In the genomic region with DNA sequence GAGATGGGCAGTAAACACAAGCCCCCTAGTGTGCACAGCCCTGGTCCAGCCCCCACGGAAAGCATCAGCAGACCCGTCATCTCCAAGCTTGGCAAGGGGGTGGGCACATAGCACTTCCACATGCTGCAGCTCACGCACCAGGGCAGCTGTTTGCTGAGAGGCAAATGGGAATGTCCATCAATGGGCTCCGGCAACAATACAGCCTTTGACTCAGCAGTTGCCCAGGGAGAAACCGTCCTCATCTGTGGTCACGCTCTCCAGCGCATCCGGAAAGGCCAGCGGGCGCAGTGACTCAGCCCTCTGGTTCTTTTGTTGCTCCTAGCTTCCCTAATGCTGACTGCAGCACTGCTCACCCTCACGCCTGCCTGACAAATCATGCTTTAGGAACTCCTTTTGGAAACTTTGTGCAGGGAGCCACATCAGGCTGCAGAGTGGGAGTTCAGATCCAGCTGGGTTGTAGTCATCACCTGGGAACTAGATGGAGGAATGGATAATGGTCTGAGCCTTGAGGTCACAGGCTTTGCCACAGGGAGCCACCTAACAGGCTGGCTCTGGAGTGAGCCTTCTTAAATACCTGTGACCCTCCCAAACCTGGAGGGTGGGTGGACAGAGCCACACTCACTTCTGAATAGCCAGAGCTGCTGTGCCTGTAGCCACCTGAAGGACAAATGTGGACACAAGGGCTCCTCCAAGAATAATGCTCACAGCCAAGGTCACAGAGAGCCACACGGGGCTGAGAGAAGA, we compare ENCODE assay signal across 10 mouse cellular contexts. TPM values are rescaled to one million over a fixed set of nuclear protein-coding genes. Genes with fewer than 3 reads are reported as not detected.
DNase-seq lines count a peak whose midpoint lies in the region; ATAC-seq lines count a peak whose summit lies in the region.
"Had no signal": no experiment of that assay in that cellular context is flagged by ENCODE, and none has a peak within 500 bp of the region (broad histone marks: within the 10 kb centered on the region; RNA-seq: fewer than 3 reads in every experiment).

No protein-coding gene starts in this region.

- 27% methylated on average over 12 of the region's 12 CpGs for WGBS in kidney, embryonic 14.5 days
- WGBS in liver, embryonic 13.5 days (ENCODE audit: insufficient replicate concordance): 16% methylated on average over 12 of the region's 12 CpGs
- 5% methylated on average over 12 of the region's 12 CpGs for WGBS in neural tube, embryonic 12.5 days

- no peak overlapping the region for H3K9ac ChIP-seq in kidney, embryonic 14.5 days (ENCODE audit: low read depth, low read length)
- H3K9ac ChIP-seq in liver, embryonic 13.5 days: no peak overlapping the region
- 0 out of 2 replicates have a peak overlapping the region, but pooled peaks have one; percentile 9 for H3K9ac ChIP-seq in neural tube, embryonic 12.5 days

- DNase-seq in cerebellum, adult 11-12 months: peak; percentile 15
- DNase-seq in cerebellum, postnatal 14 days: no peak
- peak; percentile 85 for DNase-seq in embryo, embryonic 11 days
- DNase-seq in liver, embryonic 13.5 days: no peak
- no peak for DNase-seq in spleen, postnatal 14 days (ENCODE audit: low spot score in 2 of 2)

- H3K27ac ChIP-seq in kidney, embryonic 14.5 days (ENCODE audit: low read depth, low read length): no peak overlapping the region
- no peak overlapping the region for H3K27ac ChIP-seq in liver, embryonic 13.5 days
- no peak overlapping the region for H3K27ac ChIP-seq in neural tube, embryonic 12.5 days

- H3K36me3 ChIP-seq in kidney, embryonic 14.5 days (ENCODE audit: control insufficient read depth, insufficient read depth, low read length): no peaks in the 10 kb centered on the region
- H3K36me3 ChIP-seq in liver, embryonic 13.5 days: no peaks in the 10 kb centered on the region
- no peaks in the 10 kb centered on the region for H3K36me3 ChIP-seq in neural tube, embryonic 12.5 days

- peak; percentile 85 for ATAC-seq in granulocyte monocyte progenitor cell, adult 5-6 weeks (replicated peaks; ENCODE audit: poor library complexity, severe bottlenecking)
- ATAC-seq in kidney, embryonic 14.5 days (ENCODE audit: low FRiP score, low TSS enrichment): peak; percentile 26; the same call in 1 of the 2 replicates
- peak; percentile 36; the same call in 1 of the 2 replicates for ATAC-seq in liver, embryonic 13.5 days (ENCODE audit: low read depth)
- peak; percentile 67 for ATAC-seq in neural tube, embryonic 12.5 days (ENCODE audit: low FRiP score, low read depth)

- H3K4me3 ChIP-seq in kidney, embryonic 14.5 days (ENCODE audit: low read length): no peak overlapping the region
- no peak overlapping the region for H3K4me3 ChIP-seq in liver, embryonic 13.5 days (replicated peaks)
- no peak overlapping the region for H3K4me3 ChIP-seq in neural tube, embryonic 12.5 days
- H3K4me3 ChIP-seq: erythroblast, embryonic 14.5 days had no signal

- no peaks in the 10 kb centered on the region for H3K27me3 ChIP-seq in kidney, embryonic 14.5 days (ENCODE audit: control insufficient read depth, insufficient read depth, low read length)
- no peaks in the 10 kb centered on the region for H3K27me3 ChIP-seq in liver, embryonic 13.5 days
- H3K27me3 ChIP-seq in neural tube, embryonic 12.5 days (replicated peaks): no peaks in the 10 kb centered on the region

- no peaks in the 10 kb centered on the region for H3K9me3 ChIP-seq in kidney, embryonic 14.5 days (ENCODE audit: control insufficient read depth, low read length)
- no peaks in the 10 kb centered on the region for H3K9me3 ChIP-seq in liver, embryonic 13.5 days (replicated peaks)
- no peaks in the 10 kb centered on the region for H3K9me3 ChIP-seq in neural tube, embryonic 12.5 days

- H3K4me1 ChIP-seq in kidney, embryonic 14.5 days (ENCODE audit: control insufficient read depth, insufficient read depth, low read length): peaks cover 8% of the 10 kb centered on the region
- peaks cover 9% of the 10 kb centered on the region for H3K4me1 ChIP-seq in liver, embryonic 13.5 days (replicated peaks)
- peaks cover 31% of the 10 kb centered on the region for H3K4me1 ChIP-seq in neural tube, embryonic 12.5 days

- no peak overlapping the region for H3K4me2 ChIP-seq in kidney, embryonic 14.5 days (replicated peaks; ENCODE audit: low read depth, low read length)
- no peak overlapping the region for H3K4me2 ChIP-seq in liver, embryonic 13.5 days
- H3K4me2 ChIP-seq in neural tube, embryonic 12.5 days (replicated peaks): peak overlapping the region; percentile 35; the same call in 1 of the 2 replicates

RNA-seq across cellular contexts. Expression of a gene that starts 5.6 kb away (rescaled TPM):
- total RNA-seq in granulocyte monocyte progenitor cell, adult 5-6 weeks (2014; fragmentation: Nextera tagmentation): 3.1 TPM in 1 of 2 replicates, not detected in the other
- total RNA-seq in granulocyte monocyte progenitor cell, adult 5-6 weeks (2017): 0.47 and 2.0 TPM in 2 replicates
- 3.7 and 6.1 TPM in 2 replicates for polyA plus RNA-seq in kidney, embryonic 14.5 days (2014; fragmentation: Nextera tagmentation; extraction: Ambion mirVana)
- polyA plus RNA-seq in liver, embryonic 13.5 days (2015; fragmentation: Nextera tagmentation; extraction: Ambion mirVana): 3.8 TPM in 2 replicates
- polyA plus RNA-seq in neural tube, embryonic 12.5 days (2016; fragmentation: Nextera tagmentation; extraction: Ambion mirVana): not detected in 2 replicates
- polyA plus RNA-seq: erythroblast, embryonic 14.5 days had no signal

RNA-seq across cellular contexts. Expression of a gene that starts 22.2 kb away (rescaled TPM):
- not detected in 2 replicates for total RNA-seq in granulocyte monocyte progenitor cell, adult 5-6 weeks (2014; fragmentation: Nextera tagmentation)
- total RNA-seq in granulocyte monocyte progenitor cell, adult 5-6 weeks (2017): not detected in 2 replicates
- polyA plus RNA-seq in kidney, embryonic 14.5 days (2014; fragmentation: Nextera tagmentation; extraction: Ambion mirVana): not detected in 2 replicates
- 0.50 TPM in 1 of 2 replicates, not detected in the other for polyA plus RNA-seq in liver, embryonic 13.5 days (2015; fragmentation: Nextera tagmentation; extraction: Ambion mirVana)
- not detected in 2 replicates for polyA plus RNA-seq in neural tube, embryonic 12.5 days (2016; fragmentation: Nextera tagmentation; extraction: Ambion mirVana)
- polyA plus RNA-seq: testis, adult 2 months had no signal

RNA-seq across cellular contexts. Expression of a gene that starts 23.5 kb away (rescaled TPM):
- total RNA-seq in granulocyte monocyte progenitor cell, adult 5-6 weeks (2014; fragmentation: Nextera tagmentation): 61.3 and 114 TPM in 2 replicates
- 121 and 131 TPM in 2 replicates for total RNA-seq in granulocyte monocyte progenitor cell, adult 5-6 weeks (2017)
- polyA plus RNA-seq in kidney, embryonic 14.5 days (2014; fragmentation: Nextera tagmentation; extraction: Ambion mirVana): 25.7 and 33.6 TPM in 2 replicates
- 12.9 and 15.9 TPM in 2 replicates for polyA plus RNA-seq in liver, embryonic 13.5 days (2015; fragmentation: Nextera tagmentation; extraction: Ambion mirVana)
- 27.6 and 27.9 TPM in 2 replicates for polyA plus RNA-seq in neural tube, embryonic 12.5 days (2016; fragmentation: Nextera tagmentation; extraction: Ambion mirVana)

Comparison
In these comparisons a context has a peak if more than half of its experiments do, and no peak if none do; other contexts are left out.
1. DNase-seq: peak in cerebellum, adult 11-12 months (single experiment) and embryo, embryonic 11 days (single experiment); none in cerebellum, postnatal 14 days (0 of 2), liver, embryonic 13.5 days (single experiment) and spleen, postnatal 14 days (0 of 2).
2. ATAC-seq: peak in every context shown above with its lines; median percentile 85 in granulocyte monocyte progenitor cell, adult 5-6 weeks; 67 in neural tube, embryonic 12.5 days; 36 in liver, embryonic 13.5 days; 26 in kidney, embryonic 14.5 days.